Mouse (Mus musculus): Measurements from ENCODE around the gene Zfp69.

DNA sequence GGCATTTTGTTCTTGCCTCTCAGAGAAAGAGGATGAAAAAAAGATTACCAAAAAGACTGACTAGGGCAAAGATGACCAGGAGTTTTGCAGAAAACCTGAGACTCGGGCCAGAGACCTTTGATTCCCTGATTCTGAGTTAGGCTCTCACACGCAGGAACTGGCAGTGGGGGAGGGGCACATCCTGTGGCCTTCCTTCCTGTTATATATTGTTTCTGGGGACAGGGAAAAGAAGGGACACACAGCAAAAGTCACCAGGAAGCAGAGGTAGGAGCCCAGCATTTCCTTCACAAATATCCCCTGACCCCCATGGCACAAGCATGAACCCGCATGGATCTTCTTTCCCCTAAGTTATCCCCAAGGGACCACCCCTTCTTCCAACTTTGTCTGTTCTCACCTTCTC is 2.6 kb downstream of the Zfp69 start:
- no peak for TF ChIP-seq CTCF (IDR thresholded peaks at IDR 0.05; ENCODE audit: low read depth, low read length)
- TF ChIP-seq POLR2A (IDR thresholded peaks at IDR 0.05; ENCODE audit: insufficient read depth, low read length) = no peak

Measured in ES-Bruce4 (cell line).